In the genomic region with DNA sequence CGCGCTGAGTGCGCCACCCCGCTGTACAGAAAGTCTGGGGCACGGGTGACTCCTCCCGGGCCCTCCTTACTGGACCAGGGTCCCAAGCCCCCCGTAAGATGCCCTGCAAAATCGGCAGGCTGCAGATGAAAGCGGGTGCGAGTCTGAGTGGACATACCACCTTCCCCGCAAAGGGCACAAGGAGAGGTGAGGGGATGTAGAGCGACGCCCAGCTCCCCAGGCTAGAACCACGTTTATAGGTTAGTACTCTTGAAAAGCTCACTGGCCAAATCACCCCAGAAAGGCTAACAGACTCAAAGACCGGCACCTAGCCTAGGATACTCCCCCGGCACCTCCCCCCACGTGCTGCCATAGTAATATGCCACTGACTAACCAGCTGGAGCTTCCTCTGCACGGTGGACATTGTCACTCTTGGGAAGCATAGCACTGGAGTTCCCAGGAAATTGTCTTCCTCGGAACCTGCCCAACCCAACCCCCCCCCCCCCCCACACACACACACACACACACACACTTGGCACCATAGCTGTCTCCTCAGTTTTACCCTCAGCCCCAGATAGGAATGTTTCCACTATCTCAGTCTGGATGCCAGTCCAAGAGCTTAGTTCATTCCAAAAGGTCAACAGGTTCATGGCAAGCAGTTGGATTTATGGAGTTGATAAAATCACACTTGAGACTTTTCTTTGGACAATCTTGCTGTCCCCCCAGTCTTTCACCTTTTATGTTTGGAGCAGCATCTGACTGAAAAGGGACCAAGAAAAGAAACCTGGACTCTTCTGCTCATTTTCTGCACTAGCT, we compare ENCODE assay signal across 7 mouse cellular contexts. TPM values are rescaled to one million over a fixed set of nuclear protein-coding genes. Genes with fewer than 3 reads are reported as not detected.
A peak's percentile ranks its signal among the peaks of the same experiment; 100 is the strongest.
DNase-seq lines count a peak whose midpoint lies in the region; ATAC-seq lines count a peak whose summit lies in the region.

No protein-coding gene starts in this region.

- WGBS in lung, embryonic 16.5 days, result 7% methylated on average over 19 of the region's 19 CpGs
- 7% methylated on average over 19 of the region's 19 CpGs for WGBS in forebrain, embryonic 12.5 days
- WGBS in limb, embryonic 13.5 days, result 5% methylated on average over 19 of the region's 19 CpGs

- DNase-seq in lung, postnatal 14 days, result no peak
- peak; percentile 13 for DNase-seq in splenic B cell, adult 2 months (ENCODE audit: low read depth, low spot score)
- no peak for DNase-seq in natural killer cell, adult 2 months (ENCODE audit: low spot score in 2 of 2)

- H3K27ac ChIP-seq in lung, embryonic 16.5 days (ENCODE audit: low read length), result no peak overlapping the region
- H3K27ac ChIP-seq in forebrain, embryonic 12.5 days, result no peak overlapping the region
- no peak overlapping the region for H3K27ac ChIP-seq in limb, embryonic 13.5 days

- H3K4me2 ChIP-seq in lung, embryonic 16.5 days (ENCODE audit: low read depth, low read length), result peak overlapping the region; percentile 89
- peak overlapping the region; percentile 62 for H3K4me2 ChIP-seq in forebrain, embryonic 12.5 days
- H3K4me2 ChIP-seq in limb, embryonic 13.5 days (replicated peaks), result peak overlapping the region; percentile 76

- no peaks in the 10 kb centered on the region for H3K36me3 ChIP-seq in lung, embryonic 16.5 days (ENCODE audit: control insufficient read depth, insufficient read depth, low read length)
- no peaks in the 10 kb centered on the region for H3K36me3 ChIP-seq in forebrain, embryonic 12.5 days (replicated peaks)
- no peaks in the 10 kb centered on the region for H3K36me3 ChIP-seq in limb, embryonic 13.5 days
- no peaks in the 10 kb centered on the region for H3K36me3 ChIP-seq in splenic B cell, adult 2 months (ENCODE audit: control insufficient read depth, insufficient read depth, low read length, poor library complexity, severe bottlenecking)

- peak overlapping the region; percentile 74 for H3K9ac ChIP-seq in lung, embryonic 16.5 days (ENCODE audit: low read length)
- H3K9ac ChIP-seq in forebrain, embryonic 12.5 days, result peak overlapping the region; percentile 58
- H3K9ac ChIP-seq in limb, embryonic 13.5 days, result peak overlapping the region; percentile 69

- H3K4me3 ChIP-seq in lung, embryonic 16.5 days (ENCODE audit: low read length), result peak overlapping the region; percentile 54
- peak overlapping the region; percentile 38 for H3K4me3 ChIP-seq in forebrain, embryonic 12.5 days (replicated peaks)
- peak overlapping the region; percentile 42 for H3K4me3 ChIP-seq in limb, embryonic 13.5 days

- no peaks in the 10 kb centered on the region for H3K9me3 ChIP-seq in lung, embryonic 16.5 days (ENCODE audit: control insufficient read depth, low read length)
- H3K9me3 ChIP-seq in forebrain, embryonic 12.5 days, result no peaks in the 10 kb centered on the region
- no peaks in the 10 kb centered on the region for H3K9me3 ChIP-seq in limb, embryonic 13.5 days

- H3K4me1 ChIP-seq in lung, embryonic 16.5 days (replicated peaks; ENCODE audit: control insufficient read depth, insufficient read depth, low read length), result peaks cover 4% of the 10 kb centered on the region
- peaks cover 18% of the 10 kb centered on the region for H3K4me1 ChIP-seq in forebrain, embryonic 12.5 days
- H3K4me1 ChIP-seq in limb, embryonic 13.5 days, result peaks cover 12% of the 10 kb centered on the region

- no peaks in the 10 kb centered on the region for H3K27me3 ChIP-seq in lung, embryonic 16.5 days (ENCODE audit: control insufficient read depth, insufficient read depth, low read depth, low read length)
- peaks cover 12% of the 10 kb centered on the region for H3K27me3 ChIP-seq in forebrain, embryonic 12.5 days
- peaks cover 9% of the 10 kb centered on the region; the same call in 1 of the 2 replicates for H3K27me3 ChIP-seq in limb, embryonic 13.5 days
- H3K27me3 ChIP-seq in splenic B cell, adult 2 months (ENCODE audit: control insufficient read depth, insufficient read depth, low read length, poor library complexity, severe bottlenecking), result no peaks in the 10 kb centered on the region

- peak; percentile 31 for ATAC-seq in lung, embryonic 16.5 days (ENCODE audit: low read depth)
- peak; percentile 15 for ATAC-seq in forebrain, embryonic 12.5 days (ENCODE audit: low FRiP score)
- ATAC-seq in limb, embryonic 13.5 days (ENCODE audit: low FRiP score, low read depth), result 0 out of 2 replicates have a peak, but pooled peaks have one; percentile 15
- ATAC-seq in monocyte, adult 5-6 weeks (replicated peaks; ENCODE audit: insufficient number of reproducible peaks, low FRiP score, low TSS enrichment, poor library complexity, severe bottlenecking), result no peak

RNA-seq across cellular contexts. Expression of gene Nfia, which starts 26.2 kb away (rescaled TPM):
- 48.3 and 52.9 TPM in 2 replicates for polyA plus RNA-seq in lung, embryonic 16.5 days (2015; fragmentation: Nextera tagmentation; extraction: Ambion mirVana)
- 62.1 and 67.2 TPM in 2 replicates for polyA plus RNA-seq in forebrain, embryonic 12.5 days (2016; fragmentation: Nextera tagmentation; extraction: Ambion mirVana)
- polyA plus RNA-seq in limb, embryonic 13.5 days (2015; fragmentation: Nextera tagmentation; extraction: Ambion mirVana), result 88.3 and 88.4 TPM in 2 replicates
- 0.67 to 2.1 TPM (median 0.75 TPM) in 3 replicates for total RNA-seq in monocyte, adult 5-6 weeks (2017)

RNA-seq across cellular contexts. Expression of gene E130114P18Rik, which starts 31.6 kb away (rescaled TPM):
- polyA plus RNA-seq in lung, embryonic 16.5 days (2015; fragmentation: Nextera tagmentation; extraction: Ambion mirVana), result 0.79 and 0.85 TPM in 2 replicates
- 50.8 and 52.3 TPM in 2 replicates for polyA plus RNA-seq in forebrain, embryonic 12.5 days (2016; fragmentation: Nextera tagmentation; extraction: Ambion mirVana)
- 3.7 and 6.3 TPM in 2 replicates for polyA plus RNA-seq in limb, embryonic 13.5 days (2015; fragmentation: Nextera tagmentation; extraction: Ambion mirVana)
- not detected in 3 replicates for total RNA-seq in monocyte, adult 5-6 weeks (2017)
